Mouse (Mus musculus): ENCODE results near the gene Ehd3.

Gene Ehd3

DNA sequence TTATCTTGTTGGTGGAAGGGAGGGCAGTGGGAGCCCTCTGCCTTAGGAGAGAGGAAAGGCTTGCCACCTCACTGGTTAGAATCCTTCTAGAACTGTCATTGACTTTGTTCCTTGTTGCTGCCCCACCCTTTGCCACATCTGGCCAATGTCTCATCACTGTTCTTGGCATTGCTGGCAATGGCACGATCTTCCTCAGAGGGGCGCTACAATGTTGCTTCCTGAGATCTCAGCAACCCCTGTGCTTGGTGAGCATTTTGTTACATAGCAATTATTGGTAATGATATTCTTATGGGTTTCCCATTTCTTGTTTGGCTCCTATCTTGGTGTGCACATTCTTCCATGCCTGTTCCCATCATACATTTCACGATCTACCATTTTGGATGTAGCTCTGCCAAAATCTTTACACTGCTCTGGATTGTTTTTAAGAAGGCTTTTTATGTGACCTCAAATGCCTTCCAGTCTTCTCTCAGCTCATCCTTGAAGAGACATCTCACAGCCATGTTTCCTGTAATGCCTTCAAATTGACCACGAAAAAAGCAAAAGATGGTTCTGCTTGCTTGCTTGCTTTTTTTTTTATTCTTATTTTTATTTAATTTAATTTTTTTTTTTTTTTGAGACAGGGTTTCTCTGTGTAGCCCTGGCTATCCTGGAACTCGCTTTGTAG, at the start of gene Ehd3:
TSS of gene Ehd3 (plus strand) at position 614 of the 664 bp plus-strand sequence.
- peak in 1 of 2 experiments; percentile 28 for DNase-seq

- no peak for DNase-seq
Measured at GRCm38 (mm10) chr17:73770964-73771363, 33.0 kb upstream of the Ehd3 start.

DNA sequence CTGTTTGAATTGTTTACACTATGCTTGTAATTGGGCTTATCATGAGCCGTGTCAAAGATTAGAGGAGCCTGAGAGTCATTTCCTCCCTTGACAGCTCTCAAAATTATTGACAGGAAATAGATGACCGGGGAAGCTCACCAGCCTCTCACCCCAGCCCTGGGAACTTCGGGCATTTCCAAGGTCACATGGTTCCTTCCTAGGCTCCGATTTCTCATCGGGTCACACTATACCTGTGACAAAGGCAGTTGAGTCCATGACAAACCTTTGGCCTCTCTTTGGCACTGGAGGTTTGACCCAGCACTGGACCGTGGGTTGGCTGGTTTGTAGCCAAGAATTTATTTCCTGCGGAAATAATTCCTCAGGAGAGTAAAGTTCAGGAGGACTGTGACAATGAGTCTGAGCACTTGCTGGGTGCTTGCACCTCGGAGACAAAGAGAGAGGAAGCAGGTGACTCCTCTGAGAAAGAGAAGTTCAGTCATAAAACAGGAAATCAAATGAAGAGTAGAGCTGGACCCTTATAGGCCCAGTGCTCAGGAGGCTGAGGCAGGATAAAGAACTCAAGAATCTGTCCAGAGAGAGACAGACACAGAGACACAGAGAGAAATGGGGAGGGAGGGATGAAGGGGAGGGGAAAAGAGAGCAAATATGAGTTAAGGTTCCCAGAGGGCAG, 17.2 kb upstream of the Ehd3 start:
- DNase-seq = no peak

DNA sequence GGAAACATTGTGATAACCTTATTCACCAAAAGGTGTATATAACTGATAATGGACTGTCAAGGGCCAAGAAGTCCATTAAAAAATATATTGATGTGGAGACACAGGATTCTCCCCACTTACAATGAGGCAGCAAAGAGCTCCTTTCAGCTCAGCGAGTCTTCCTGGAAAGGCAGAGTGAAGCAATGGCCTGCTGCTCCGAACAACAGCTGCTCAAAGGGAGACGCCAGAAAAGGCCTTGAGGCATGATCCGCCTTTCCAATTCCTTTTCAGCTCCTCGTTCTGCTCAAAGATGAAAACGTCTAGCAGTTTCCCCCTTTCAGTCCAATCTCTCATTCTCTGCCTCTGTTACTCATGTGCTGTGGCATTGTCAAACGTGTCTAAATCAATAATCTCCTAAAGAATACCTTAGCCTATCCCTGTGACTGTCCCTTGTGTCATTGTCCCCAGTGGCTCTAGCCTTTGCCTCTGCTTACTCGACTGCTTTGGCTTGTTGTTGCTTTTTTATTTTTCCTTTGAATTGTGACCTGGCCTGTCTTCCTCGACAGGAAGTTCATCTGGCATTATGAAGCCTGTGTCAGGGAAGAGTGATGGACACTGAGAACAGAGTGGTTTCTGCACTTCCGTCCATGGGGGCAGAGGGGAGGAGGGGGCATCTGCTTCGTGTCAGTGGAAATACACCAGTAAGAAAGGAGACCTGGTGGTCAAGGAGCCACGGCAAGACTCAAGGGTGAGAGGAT, 13.5 kb upstream of the Ehd3 start:
- no peak for DNase-seq

- no peak for DNase-seq
Measured at GRCm38 (mm10) chr17:73796789-73797188, 7.1 kb upstream of the Ehd3 start.

- no peak for DNase-seq
Measured at GRCm38 (mm10) chr17:73797706-73798105, 6.2 kb upstream of the Ehd3 start.

DNA sequence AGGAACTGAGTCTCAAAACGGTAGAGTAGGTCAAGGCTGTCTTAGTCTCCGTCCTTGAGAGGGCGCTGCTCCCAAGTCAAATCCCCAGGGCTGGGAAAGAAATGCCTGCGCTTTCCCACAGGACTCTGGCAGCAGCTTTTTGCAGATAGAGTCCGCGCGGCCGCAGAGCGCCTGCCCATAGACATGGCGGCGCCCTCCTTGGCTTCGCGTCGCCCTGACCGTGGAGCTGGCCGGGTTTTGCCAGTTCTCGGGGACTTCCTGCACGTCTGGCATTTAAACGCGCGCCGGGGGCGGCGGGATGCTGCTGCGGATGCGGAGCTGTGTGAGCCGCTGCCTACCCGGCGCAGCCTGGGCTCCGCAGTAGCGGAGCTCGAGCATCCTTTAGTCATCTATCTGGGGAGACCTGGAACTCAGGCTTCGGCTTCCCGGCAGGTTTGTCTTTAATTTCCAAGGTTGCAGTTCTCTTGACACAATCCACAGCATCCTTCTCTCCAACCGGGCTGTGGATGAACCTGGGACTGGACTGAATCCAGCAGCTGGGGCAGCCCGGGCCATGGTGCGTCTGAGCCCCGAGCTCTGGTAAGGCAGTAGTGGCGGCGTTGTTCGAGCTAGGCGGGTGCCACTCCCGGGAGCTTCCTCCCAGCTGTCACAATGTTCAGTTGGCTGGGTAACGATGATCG, 798 bp downstream of the Ehd3 start:
- DNase-seq = peak; percentile 95 to 96

GRCm38 (mm10) chr17:73806331-73806730, 2.4 kb downstream of the Ehd3 start:
- peak in 1 of 2 experiments; percentile 22 for DNase-seq

DNA sequence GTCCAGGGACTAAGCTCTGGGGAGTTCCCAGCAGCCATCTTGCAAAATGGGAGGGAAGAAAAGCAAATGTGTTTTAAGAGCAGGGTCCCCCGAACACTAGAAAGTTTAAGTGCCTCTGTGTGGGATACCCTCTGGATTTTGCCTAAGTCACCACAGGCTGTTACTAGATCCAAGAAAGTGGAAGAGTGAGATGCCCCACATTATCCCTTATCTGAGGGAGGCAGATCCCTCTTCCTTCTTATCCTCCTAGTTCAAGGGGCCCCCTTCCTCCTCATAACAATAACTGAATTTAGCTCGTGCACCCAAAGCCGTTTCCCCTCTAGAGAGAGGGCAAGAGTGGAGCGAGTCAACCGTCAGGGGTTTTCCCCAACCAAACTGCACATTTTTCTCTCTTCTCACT, 3.3 kb downstream of the Ehd3 start:
- no peak for DNase-seq

DNA sequence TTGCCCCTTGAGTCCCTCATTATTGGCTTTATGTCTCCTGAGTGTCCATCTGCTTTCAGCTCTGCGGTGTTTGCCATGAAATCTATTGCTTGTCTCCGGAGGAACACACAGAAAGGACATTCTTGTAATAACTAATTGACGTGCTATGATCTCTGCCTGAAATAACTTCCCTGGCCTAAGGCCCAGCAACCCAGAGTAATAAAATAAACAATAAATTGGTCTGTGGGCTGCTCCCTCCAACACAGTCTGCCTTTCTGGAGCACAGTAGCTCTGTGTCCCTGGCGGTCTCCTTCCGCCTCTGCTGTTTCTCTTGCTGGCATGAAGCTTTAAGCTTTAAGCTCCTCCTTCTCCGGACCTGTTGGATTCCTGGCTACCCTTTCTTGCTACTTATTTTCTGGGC, 4.5 kb downstream of the Ehd3 start:
- DNase-seq = peak in 1 of 2 experiments; percentile 35

GRCm38 (mm10) chr17:73810801-73811200, 6.9 kb downstream of the Ehd3 start:
- peak; percentile 36 to 47 for DNase-seq

- no peak for DNase-seq
Measured at GRCm38 (mm10) chr17:73811566-73811965, 7.6 kb downstream of the Ehd3 start.

GRCm38 (mm10) chr17:73813031-73813660, 9.2 kb downstream of the Ehd3 start:
- DNase-seq = no peak

- no peak for DNase-seq
Measured at GRCm38 (mm10) chr17:73814500-73815190, 10.7 kb downstream of the Ehd3 start.

DNA sequence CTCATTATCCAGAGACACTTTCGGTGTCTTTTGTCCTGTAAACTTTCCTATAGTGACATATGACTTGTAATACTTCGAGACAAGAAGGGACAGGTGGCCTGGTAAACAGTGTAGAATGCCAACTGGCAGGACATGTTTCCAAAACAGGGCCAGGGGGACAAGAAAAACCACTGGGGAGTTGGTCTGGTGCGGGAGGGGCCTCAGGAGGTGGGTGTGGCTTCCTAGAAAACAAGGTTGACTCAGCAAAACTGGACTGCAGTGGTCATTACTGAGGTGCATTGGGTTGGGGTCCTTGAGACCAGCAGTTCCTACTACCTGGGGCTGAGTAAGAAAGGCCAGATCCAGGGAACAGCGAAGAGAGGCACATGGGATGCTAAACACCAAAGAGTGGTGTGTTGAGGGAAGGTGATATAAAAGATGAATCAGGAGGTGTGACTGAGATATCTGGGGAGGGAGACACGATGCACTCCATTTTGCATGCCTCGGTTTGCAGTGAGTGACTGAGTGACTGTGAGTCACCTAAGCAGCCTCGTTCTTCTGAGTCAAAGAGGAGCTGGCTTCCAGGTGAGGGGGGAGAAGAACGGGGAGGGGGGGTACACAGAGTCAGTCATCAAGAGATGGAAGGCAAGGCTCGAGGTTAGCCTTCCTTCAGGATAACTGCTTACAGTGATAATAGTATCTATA, 13.9 kb downstream of the Ehd3 start:
- no peak for DNase-seq

DNA sequence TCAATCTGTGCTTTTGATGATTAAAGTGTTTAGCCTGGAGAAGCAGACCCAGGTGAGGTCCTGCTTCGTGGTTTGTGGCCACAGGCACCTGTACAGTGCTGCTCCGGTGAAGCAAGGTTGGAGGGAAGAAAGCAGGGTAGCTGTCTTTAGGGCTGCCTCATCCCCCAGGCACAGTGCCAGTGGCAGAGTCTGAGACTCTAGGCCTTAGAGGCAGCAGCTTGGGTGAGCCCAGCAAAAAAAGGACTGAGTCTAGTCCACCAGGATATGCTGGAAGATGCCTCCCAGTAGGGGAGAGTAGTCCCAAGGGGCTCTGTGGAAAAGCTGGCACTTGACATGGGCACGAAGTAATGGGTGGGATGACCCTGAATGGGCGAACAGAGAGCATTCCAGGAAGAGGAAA, 15.0 kb downstream of the Ehd3 start:
- peak in 1 of 2 experiments; percentile 30 for DNase-seq

DNA sequence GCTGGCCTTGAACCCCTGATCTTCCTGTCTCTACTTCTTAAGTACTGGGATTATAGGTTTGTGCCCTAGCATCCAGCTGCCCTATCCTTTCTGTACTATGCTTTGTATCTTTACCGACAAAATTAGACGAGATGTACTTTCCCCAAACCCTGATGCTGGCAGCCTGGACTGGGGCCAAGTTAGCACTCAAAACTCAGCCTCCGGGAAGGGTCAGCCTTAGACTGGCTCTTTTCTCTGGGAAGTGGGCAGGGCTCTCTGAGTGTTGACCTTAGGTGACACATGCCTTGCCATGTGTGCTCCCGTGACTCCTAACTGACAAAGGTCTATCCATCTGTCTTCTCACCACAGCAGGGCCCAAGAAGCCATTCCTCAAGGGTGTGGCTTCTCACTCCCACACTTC, 16.8 kb downstream of the Ehd3 start:
- peak in 1 of 2 experiments; percentile 27 for DNase-seq

DNA sequence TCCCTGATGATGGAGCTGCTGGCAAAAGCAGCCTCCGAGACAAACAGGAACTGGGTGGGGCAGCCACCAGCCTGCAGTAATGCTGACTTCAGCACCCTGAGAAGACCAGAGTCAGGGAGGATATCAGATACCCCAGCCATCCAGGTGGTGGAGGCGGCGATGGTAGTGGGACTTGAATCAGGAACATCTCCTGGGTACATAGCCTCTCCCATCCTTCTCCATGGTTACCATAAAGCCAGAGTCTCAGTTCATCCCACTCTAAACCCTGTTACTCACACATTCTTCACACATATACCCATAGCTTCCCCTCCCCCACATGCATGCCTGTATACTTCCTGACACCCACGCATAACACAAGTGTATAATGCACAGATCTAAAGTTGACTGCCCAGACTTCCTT, 18.3 kb downstream of the Ehd3 start:
- peak in 1 of 2 experiments; percentile 17 for DNase-seq

GRCm38 (mm10) chr17:73823121-73824021, 19.4 kb downstream of the Ehd3 start:
- peak; percentile 52 to 66 for DNase-seq

DNA sequence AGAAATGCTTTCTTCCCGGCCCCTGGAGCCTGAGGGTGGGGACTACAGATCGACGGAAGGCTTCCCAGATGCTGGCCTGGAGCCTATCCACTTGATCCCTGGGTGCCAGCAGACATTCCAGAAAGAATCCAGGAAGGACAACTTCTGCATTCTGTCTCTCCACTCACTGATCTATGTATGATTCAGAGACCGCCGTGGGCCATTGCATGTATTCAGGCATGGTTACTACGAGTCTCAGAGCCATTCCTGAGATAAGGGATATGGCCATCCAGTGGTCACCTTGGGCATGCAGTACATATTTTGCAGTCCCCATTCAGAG, 20.0 kb downstream of the Ehd3 start:
- DNase-seq = peak in 1 of 2 experiments; percentile 14

GRCm38 (mm10) chr17:73826106-73826505, 22.2 kb downstream of the Ehd3 start:
- DNase-seq = no peak

Data from cerebellum, adult 18-20 months (tissue).